Mouse (Mus musculus) left cerebral cortex, postnatal 14 days (tissue): ENCODE results near the gene Spata21. TPM values are rescaled to one million over a fixed set of nuclear protein-coding genes. Genes with fewer than 3 reads are reported as not detected.
A peak's percentile ranks its signal among the peaks of the same experiment; 100 is the strongest.

Experiments
- DNase-seq, 2 experiments: peaks; one replicate each; pipeline ENCODE4 v3.0.0; 2021 to 2022; ENCODE audit warnings: low spot score in 2 of 2, mixed read lengths in 1 of 2
- intact Hi-C: fragments of 180-260 bp; cut with DNase I; formaldehyde crosslinking; loops from one replicate; pipeline ENCODE4 v1.15.1; 2025
- long read RNA-seq, 2 experiments: library from polyadenylated mRNA; stranded (forward); transcript quantifications; one replicate each; pipeline ENCODE4 v2.0.0; 2021
- total RNA-seq, 2 experiments: library from RNA; stranded (reverse); gene quantifications; 2 replicates each; pipeline ENCODE4 v1.2.3; 2021

The Spata21 gene
- total RNA-seq: under 1 TPM; 0.20 to 0.38 TPM
- long read RNA-seq, experiment 1, partial matches to known transcripts: 1 of 1 reads
- long read RNA-seq, experiment 1, other reads (novel, unspliced or antisense): 0 of 1 reads
- long read RNA-seq, experiment 2: 0 reads

DNA sequence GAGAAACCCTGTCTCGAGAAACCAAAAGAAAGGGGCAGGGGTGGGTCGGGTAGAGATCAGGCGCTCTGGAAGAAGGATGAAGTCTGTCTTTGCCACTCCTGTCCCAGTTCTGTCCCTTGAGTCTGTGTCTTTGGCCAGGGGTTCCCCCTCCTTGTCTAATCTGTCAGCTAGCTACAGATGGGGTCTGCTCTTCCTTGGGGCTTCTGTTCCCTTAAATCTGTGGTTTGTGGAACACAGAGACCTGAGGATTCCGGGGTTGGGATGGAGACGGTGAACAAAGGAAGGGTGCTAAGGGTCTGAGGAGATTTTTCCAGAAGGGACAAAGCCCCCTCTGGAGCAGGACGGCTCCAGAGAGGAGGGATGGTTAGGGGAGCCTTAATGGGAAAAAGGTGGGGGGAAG, at the start of gene Spata21:
Spata21 (plus strand) TSS at position 301 of the 400 bp plus-strand sequence.
- DNase-seq: no peak
- intact Hi-C loops: no loop called here

DNA sequence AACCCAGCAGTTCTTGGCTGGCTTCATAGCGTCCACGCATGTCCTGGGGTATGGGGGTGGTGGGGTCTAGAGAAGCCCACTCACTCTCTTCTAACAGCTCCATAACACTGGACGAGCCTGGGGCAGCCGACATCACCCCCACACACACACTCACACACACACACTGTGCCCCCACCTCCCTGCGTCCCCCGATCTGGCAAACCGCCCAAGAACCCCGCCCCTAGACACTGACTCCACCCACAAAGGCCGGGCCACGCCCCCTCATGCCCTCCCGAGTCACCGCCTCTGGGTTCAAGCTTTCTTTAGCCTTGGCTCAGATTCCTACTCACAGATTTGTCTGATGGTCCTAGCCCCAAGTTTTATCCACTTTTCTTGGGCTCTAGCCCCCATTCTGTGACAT, 47.0 kb upstream of the Spata21 start:
- intact Hi-C loops: no loop called here
- DNase-seq: no peak

DNA sequence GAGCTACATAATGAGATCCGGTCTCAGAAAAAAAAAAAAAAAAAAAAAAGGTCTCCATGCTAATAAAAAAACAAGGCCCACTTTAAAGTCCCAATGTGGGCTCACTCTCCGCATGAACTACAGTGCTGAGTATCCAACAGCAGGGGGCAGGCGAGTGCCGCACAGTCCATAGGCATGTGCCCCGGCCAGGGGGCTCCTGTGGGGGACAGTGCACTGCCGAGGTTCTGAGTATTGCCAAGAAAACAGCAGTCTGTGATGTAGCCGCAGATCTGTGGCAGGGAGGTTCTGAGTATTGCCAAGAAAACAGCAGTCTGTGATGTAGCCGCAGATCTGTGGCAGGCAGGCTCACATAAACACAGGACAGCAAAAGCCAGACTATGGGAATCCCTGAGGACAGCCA, 43.3 kb upstream of the Spata21 start:
- intact Hi-C loops: loop anchor here (2.0 kb wide), 1 partner anchor 16 kb away; the partner anchor contains the start of gene Crocc
- peak; percentile 67 to 69 for DNase-seq

DNA sequence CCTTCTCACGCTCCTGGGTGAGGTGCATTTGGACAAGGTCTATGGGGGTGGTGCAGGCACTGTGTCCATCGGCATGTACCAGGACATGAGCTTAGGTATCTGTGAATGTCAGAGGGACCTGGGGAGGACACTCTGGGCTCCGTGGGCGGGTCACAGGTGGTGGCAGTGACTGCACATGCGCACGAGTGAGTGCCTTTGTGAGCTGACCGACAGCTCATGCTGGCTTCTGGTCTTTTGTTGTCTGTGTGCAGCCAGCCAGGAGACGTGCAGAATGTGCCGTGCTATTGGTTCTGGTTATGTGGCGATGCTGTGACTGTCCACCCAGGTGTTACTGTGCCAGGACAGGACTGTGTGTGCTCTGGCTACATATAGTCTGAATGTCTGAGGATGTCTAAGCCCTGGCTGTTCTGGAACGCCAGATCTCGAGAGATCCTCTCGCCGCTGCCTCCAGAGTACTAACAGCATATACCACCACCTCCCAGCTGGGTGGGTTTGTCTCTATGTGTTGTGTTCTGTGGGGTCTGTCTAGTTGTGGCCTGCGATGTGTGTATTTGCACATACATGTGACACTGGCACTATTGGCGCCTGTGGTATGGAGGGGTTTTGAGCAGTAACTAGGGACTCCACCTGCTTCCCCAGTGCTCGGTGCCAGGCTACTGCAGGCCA, 39.2 kb upstream of the Spata21 start:
- intact Hi-C loops: no loop called here

DNA sequence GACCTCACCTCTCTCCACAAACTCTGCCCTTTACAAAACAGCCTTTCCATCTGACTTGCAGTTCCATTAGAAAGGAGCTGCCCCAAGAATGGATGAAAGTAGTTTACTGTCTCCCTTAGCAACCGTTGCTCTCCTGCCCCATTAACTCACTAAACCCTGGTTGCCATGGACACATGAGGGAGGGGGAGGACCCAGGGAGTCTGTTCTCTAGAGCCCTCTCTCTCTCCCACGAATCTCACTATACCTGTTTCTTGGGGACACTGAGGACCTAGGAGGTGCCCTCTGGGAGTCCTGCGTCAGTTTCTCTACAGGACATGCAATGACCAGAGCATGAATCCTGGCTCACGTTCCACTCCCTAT, 38.7 kb upstream of the Spata21 start:
- DNase-seq: peak; percentile 56 to 75
- intact Hi-C loops: no loop called here

More for the DNA sequence above, 39.2 kb upstream of the Spata21 start:
- DNase-seq: peak in 1 of 2 experiments; percentile 54

DNA sequence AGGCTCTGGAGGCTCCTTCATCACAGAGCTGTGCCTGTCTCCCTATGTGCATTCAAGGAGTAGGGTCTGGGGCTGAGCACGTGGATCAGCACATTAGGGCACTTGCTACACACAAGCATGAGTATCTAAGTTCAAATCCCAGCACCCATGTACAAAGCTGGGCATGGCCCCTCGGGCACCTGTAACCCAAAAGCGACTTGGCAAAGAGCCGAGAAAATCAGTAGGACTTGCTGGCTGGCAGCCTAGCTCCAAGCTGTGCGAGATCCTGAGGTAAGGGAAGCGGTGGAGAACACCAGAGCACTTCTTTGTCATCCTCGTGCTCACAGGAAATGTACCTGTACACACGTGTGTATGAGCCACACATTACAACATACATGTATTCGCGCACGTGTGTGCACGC, 35.7 kb upstream of the Spata21 start:
- no peak for DNase-seq
- intact Hi-C loops: no loop called here

DNA sequence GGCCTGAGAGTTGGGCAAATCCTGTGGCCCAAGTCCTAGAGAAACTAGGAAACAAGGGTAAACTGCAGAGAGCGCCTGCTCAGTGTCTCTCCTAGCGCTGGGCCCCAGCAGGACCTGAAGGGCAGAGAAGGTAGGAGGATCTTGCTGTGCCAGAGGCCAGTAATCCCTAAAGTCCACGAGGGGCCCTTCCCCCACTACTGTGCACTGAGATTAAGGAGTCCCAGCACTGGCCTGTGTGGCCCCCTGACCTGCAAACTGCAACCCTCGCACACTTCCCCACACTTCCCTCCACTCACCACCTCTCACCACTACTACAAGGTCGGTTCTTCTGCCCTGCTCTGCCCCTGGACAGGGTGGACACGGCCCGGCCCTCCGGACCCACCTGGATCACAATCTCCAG, 35.0 kb upstream of the Spata21 start:
- DNase-seq: no peak

DNA sequence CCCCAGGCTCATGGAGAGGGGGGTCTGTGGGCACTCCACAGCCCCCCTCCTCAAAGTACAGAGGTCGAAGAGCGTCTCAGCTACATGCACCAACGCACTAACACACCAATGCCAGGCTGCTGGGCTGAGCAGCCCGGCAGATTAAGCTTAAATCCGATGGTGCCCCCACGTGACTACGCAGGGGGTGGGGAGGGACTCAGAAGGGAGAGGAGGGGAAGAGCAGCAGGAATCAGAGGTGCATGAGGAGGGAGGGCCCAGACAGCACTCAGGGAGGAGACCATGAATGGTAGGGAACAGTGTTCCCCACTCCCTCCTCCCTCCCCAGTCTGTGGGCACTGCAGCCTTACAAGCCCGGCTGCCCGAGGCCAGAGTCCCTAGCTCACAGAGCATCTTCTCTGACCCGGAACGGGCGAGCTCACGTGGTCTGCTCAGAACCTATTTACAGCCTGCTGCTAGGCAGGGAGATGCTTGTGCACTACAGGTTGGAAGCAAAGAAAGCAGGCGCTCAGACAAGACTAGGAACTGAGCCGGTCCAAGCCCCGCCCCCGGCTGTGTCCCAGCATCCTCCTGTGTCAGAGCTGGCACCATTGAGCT, 34.5 kb upstream of the Spata21 start:
- intact Hi-C loops: no loop called here
- DNase-seq: peak; percentile 75 to 95

More for the DNA sequence above, 35.0 kb upstream of the Spata21 start:
- intact Hi-C loops: no loop called here

DNA sequence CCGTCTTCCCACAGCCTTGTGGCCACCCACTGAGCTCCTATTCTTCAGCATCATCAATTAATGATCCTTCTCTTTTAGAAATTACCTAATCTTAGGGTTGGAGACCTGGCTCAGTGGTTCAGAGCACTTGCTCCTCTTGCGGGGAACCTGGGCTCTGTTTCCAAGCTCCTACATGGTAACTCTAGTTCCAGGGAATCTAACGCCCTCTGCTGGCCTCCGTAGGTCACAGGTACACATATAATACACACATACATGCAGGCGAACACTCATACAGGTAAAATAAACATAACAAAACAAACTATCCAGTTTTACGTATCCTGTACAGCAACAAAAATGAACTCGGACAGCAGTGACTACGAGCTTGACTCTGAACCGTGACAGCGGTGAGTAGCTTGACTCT, 31.2 kb upstream of the Spata21 start:
- no peak for DNase-seq
- intact Hi-C loops: no loop called here

DNA sequence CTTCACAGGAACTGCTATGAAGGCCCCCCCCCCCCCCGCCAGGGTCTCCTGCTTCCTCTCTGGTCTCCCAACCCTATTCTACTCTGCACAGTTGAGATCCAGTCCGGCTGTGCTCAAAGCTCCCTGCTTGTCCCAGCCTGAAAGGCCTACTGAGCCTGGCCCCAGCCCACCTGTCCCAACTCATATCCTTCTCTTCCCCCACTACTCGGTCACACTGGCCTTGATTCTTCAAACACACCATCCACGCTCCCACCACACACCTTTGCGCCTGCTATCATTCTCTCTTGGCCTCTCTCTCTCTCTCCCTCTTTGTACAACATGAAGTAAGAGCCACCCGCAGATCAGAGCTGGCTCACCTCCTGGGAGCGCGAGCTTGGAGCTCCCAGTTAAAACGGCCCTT, 29.3 kb upstream of the Spata21 start:
- no peak for DNase-seq
- intact Hi-C loops: no loop called here

DNA sequence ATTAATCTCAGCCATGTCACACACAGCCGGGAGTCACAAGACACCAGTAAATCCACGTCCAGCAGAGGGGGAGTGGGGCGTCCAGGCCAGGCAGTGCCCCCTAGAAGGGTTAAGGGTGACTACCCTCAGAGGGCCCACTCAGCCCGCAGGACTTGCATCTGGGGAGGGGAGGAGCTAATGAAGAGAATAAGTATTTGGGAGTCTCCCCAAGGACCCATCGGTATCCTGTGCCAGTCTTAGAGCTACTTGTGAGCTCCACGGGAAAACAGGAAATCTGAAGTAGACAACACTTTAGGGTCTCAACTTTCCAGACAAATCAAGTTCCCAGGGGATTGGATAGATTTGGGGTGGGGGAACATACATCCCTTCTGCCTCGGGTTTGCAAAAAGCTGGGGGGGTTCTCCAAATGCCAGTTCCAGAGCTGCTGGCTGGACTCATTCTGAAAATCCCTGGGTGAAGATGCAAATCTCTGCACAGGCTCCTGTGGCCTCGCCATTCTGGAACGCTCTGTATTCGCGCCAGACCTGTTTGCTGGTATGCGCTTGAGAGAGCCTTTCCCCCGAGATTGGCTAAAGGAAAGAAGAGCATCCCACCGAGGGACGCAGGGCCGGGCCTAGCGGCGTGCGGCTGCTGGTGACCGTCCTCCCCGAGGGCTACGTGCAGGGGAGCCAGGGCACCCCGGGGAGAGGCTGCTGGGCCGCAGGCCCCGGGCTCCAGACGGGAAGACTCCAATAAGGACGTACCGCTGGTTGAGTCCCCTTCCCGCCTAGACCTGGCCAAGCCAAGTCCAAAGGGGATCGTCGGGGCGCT, 28.3 kb upstream of the Spata21 start:
- intact Hi-C loops: loop anchor here (2.0 kb wide), 1 partner anchor 15 kb away; no protein-coding TSS in a partner anchor
- DNase-seq: no peak

DNA sequence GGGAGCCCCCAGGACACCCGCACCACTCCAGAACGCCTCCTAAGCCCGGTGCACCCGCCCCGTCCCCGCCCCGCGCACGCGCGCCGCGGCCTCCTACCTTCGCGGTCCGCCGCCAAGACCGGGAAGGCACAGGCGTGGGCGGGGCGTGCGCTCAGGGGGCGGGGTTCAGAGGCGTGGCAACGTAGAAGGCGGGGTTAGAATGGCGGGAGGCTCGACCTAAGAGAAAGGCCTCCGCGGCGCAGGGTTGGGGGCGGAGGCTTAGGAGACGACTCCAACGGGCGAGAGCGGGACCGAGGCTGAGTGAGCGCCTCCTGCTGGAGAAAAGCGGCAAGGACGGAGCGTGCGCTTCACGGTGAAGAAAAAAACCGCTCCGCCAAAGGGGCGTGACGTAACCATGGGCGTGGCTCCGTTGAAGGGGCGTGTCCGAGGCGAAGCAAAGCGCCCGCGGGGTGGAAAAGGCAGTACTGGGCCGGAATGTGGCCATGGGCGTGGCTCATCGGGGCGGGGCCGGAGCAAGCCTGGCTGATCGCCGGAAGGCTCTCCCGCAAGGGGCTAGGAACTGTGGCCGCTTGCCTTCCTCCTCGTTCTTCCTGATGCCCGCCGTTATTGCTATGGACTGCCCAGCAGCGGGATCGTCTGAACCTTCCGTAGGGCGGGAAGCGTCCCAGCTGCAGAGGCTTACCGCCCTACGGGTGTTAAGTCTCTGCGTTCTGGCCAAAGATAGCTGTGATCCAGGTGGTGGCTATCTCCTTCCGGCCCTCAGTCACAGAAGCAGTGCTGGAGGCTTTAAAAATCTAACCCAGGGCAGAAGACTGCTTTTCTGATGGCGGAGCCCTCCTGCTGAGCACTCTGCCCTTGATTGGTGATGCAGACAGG, 27.5 kb upstream of the Spata21 start, which contains the start of gene Crocc:
Crocc (minus strand) TSS at position 125 of the 876 bp plus-strand sequence.
- DNase-seq: peak; percentile 98 to 99
- intact Hi-C loops: loop anchor here (2.0 kb wide), 1 partner anchor 16 kb away; no protein-coding TSS in a partner anchor

DNA sequence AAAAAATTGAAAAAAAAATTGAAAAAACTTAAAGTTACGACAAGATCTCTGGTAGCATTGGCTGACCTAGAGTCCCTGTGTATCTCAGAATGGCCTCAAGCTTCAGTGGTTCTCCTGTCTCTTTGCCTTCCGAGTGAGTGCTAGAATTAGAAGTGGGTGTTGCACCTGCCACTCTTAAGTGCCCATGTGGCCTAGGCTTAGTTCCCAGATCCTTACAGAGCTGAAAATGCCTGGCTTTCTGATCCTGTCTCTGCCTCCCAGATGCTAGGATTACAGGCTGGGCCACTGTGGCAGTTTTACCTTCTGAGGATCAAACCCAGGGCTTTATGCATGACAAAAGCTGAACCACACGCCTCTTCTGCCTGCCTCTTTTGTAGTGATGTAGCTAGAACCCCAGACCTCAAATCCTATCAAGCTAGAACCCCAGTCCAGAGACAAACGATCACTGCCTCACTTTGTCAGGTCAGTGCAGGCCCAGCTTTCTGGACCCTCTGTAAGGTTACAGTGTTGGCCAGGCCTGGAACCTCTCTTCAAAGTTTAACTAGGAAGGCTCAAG, 24.0 kb upstream of the Spata21 start:
- no peak for DNase-seq
- intact Hi-C loops: no loop called here

DNA sequence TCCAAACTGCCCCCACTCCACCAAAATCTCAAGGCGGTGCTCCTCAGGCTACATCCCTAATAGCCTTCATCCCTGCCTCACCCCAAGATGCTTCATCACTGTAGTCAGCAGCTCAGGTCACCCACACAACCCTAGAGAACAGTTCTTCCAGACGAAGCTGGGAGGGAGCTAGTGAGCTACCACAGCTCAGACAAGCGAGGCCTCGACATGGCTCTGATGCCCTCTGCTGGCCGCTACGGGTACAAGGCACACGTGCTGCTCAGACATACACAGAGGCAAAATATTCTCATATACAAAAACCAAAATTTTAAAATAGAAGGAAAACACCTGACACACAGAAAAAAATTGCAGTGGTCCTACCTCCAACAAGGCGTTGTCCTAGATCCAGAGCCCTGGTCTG, 23.0 kb upstream of the Spata21 start:
- intact Hi-C loops: no loop called here
- DNase-seq: peak; percentile 85 to 94

DNA sequence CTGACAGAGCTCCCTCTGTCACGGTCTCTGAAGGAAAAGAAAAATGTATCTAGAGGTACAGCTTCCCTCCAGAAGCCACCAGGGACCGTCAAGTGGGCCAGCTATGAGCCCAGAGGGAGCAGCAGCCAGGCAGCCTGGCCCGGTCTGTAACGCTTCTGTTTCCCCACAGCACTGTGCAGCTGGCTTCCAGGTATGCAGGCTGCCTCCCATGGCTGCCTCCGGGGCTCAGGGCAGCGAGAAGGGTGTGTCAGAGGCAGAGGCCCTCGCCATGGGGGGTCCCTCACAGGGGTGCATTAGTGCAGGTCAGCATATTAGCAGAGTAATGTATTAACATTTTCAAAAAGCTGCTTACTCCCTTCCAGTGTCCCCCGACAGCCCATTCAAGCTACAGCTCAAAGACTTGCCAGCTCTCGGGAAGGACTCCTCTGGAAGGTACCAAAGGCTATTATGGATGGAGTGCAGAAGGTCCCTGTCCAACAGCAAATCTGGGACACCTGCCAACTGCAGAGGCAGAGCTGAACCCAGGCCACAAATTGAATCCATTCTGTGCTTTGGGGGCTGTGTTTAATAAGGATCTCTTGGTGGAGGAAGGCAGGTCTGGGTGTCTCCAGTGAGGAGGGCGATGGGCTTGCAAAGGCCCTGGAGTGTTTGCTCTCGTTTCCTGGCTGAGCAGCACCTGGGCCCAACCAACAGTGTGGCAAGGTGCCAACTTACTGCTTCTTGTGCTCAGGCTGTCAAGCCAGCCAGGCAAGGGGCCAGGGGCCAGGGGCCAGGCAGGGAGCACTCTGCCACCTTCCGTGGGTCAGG, 21.2 kb upstream of the Spata21 start:
- intact Hi-C loops: no loop called here
- DNase-seq: no peak

DNA sequence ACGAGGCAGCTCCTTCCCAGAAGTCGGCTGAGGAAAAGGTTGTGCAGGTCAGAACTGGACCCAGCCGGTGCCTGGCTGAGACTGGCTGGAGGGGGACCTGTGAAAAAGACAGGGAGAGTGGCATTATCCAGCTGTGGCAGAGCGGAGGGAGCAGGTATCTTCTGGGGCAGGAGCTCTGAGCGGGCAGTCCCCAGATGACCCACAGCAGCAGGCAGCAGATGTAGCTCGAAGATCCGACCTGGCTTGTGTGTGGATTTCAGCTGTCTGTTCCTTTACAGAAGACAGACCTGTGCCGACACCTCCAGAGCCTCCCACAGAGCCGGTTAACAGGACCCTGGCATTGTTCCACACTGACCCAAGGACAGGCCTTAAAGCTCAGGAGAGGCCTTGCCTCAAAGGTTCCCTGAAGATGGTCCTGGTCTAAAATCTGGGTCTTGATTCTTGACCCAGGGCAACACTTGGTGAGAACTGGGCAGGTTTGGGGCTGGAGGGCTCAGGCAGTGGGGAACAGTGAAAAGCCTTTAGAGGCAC, 20.6 kb upstream of the Spata21 start:
- DNase-seq: no peak
- intact Hi-C loops: no loop called here

DNA sequence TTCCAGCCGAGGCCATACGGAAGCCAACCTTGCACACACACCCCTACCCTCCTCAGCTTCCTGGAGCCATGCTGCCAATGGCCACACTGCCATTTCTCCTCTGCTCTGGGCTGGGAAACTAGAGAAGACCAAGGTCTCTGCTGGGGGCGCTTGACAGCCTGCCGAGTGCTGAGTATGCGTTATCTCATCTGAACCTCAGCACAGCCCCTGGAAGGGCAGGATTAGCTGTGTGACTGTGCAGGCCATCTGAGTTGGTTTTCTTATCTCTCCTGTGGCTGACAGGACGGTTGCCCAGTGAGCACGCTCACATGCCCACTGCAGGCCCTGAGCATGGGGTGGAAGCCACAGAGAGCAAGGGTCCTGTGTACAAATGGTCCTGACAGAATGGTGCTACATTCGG, 19.5 kb upstream of the Spata21 start:
- intact Hi-C loops: no loop called here
- DNase-seq: no peak

DNA sequence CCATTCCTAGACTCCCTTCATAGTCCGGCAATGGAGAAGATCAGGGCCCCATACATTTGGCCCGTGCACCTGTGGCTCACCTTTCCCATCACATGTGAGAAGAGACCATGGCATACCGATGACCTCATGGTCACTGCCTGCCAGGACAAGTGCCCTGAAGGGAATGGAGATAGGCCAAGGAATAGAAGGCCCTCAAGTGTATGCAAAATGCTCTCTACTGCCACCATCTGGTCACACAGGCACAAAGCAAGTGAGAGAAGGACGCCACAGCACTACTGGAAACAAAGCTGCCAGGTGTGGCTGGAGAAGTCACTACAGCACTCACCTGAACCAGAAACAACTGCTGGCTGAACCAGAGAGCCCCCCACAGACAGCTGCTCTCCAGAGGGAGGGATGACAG, 18.4 kb upstream of the Spata21 start:
- intact Hi-C loops: no loop called here
- peak; percentile 66 to 68 for DNase-seq
